Mouse (Mus musculus): Measurements from ENCODE around the gene Arl3. TPM values are rescaled to one million over a fixed set of nuclear protein-coding genes. Genes with fewer than 3 reads are reported as not detected.

The Arl3 gene
- polyA plus RNA-seq, 1 experiment from 2014 or later, result 192 TPM

DNA sequence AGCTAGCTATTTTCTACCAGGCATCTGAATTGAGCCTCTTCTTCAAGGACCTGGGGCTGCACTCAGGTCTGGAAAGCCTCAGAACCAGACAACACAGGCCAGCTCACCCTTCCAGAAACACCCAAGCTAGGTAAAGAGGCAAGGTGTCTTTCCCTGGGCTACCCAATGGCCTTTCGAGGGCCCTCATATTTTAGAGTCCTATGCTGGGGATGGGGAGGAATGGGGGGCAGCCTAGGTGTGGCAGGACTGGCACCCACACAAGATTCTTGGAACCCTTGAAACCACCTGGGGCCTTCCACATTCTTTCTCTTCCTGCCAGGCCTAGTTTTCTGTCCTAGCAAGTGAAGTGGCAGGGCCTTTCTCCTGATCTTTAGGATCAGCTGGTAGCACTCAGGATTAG lies 83.5 kb downstream of the Arl3 start:
- peaks cover 42% of the 10 kb centered on the region for H3K36me3 ChIP-seq
- no peak overlapping the region for H3K4me2 ChIP-seq
- ATAC-seq (ENCODE audit: insufficient number of reproducible peaks, insufficient read depth, low FRiP score, low TSS enrichment, low read depth), result no peak
- no peaks in the 10 kb centered on the region for H3K27me3 ChIP-seq
- H3K9me3 ChIP-seq, result no peaks in the 10 kb centered on the region
- WGBS, result 93% methylated on average over 1 of the region's 1 CpGs
- H3K4me1 ChIP-seq, result peaks cover 32% of the 10 kb centered on the region
- H3K27ac ChIP-seq, result no peak overlapping the region
- H3K9ac ChIP-seq, result no peak overlapping the region
- no peak overlapping the region for H3K4me3 ChIP-seq

DNA sequence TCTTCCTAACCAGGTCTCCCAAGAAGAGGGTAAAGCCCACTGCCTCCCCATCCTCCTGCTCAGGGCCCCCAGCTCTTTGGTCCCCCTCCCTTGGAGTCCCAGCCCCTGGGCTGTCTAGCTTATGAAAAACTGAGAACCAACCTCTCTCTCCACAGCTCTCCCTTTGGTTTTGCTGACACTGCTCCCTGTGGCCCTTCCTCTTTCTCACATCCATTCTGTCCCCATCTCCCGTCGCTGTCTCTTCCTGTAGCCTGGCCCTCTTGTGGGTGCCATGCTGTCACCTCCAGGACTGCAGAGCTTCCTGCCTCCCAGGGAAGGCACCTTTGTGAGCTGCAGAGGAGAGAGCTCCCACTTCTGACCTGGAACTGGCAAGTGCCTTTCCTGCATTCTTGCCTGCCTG lies 86.3 kb downstream of the Arl3 start:
- Histone ChIP-seq H3K27me3 (no peaks in the 10 kb centered on the region), H3K27ac (no peak overlapping the region), H3K4me1 (peaks cover 58% of the 10 kb centered on the region), H3K9me3 (no peaks in the 10 kb centered on the region), H3K36me3 (peaks cover 53% of the 10 kb centered on the region), H3K9ac (no peak overlapping the region; the same call in 1 of the 2 replicates), H3K4me2 (no peak overlapping the region), H3K4me3 (no peak overlapping the region)
- ATAC-seq (ENCODE audit: insufficient number of reproducible peaks, insufficient read depth, low FRiP score, low TSS enrichment, low read depth), result no peak
- 52% methylated on average over 2 of the region's 2 CpGs for WGBS

DNA sequence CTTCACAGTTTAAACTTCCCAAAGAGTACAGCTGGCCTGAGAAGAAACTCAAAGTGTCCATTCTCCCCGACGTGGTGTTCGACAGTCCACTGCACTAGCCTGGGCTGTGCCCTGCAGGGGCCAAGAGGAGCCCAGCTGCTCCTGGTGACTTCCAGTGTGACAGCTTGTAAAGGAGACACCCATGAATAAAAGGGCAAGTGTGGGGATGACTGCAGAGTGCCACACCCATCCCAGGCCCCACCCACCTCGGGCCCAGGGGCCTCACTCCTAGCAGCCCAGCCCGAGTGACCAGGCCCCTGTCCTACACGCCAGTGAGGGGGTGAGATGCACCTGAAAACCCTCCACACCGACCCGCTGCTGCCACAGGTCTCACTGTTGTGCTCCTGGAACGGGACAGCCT lies 87.2 kb downstream of the Arl3 start:
- 68% methylated on average over 9 of the region's 9 CpGs for WGBS
- peaks cover 54% of the 10 kb centered on the region for H3K36me3 ChIP-seq
- no peaks in the 10 kb centered on the region for H3K9me3 ChIP-seq
- 0 out of 2 replicates have a peak overlapping the region, but pooled peaks have one; percentile 48 for H3K27ac ChIP-seq
- H3K27me3 ChIP-seq, result no peaks in the 10 kb centered on the region
- no peak overlapping the region for H3K4me2 ChIP-seq
- H3K9ac ChIP-seq, result no peak overlapping the region
- no peak for ATAC-seq (ENCODE audit: insufficient number of reproducible peaks, insufficient read depth, low FRiP score, low TSS enrichment, low read depth)
- peaks cover 67% of the 10 kb centered on the region for H3K4me1 ChIP-seq
- H3K4me3 ChIP-seq, result no peak overlapping the region

DNA sequence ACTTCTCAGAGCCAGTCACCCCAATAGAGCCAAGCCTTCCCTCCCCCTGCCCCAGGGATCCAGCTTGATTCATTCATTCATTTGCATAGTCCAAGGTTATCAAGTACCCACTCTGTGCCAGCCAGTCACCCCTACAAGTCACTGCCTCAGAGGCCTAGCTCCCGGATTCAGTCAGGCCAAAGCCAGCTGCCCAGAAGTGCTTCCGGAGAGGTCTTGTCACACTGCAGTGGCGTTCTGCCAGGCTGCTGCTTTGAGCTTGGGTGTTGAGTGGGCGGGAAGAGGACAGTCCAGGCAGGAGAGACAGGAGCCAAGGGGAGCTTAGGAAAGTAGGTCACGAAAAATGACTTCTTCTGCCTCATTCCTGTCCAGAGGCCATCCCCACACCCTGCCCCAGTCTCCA lies 88.5 kb downstream of the Arl3 start:
- whole genome bisulfite sequencing, result 80% methylated on average over 5 of the region's 5 CpGs
- H3K4me1 ChIP-seq, result peaks cover 72% of the 10 kb centered on the region
- H3K27me3 ChIP-seq, result no peaks in the 10 kb centered on the region
- H3K36me3 ChIP-seq, result peaks cover 66% of the 10 kb centered on the region
- peak overlapping the region; percentile 60; the same call in 1 of the 2 replicates for H3K27ac ChIP-seq
- no peak overlapping the region for H3K4me3 ChIP-seq
- H3K9ac ChIP-seq, result peak overlapping the region; percentile 36; the same call in 1 of the 2 replicates
- ATAC-seq (ENCODE audit: insufficient number of reproducible peaks, insufficient read depth, low FRiP score, low TSS enrichment, low read depth), result no peak
- no peaks in the 10 kb centered on the region for H3K9me3 ChIP-seq
- no peak overlapping the region for H3K4me2 ChIP-seq

DNA sequence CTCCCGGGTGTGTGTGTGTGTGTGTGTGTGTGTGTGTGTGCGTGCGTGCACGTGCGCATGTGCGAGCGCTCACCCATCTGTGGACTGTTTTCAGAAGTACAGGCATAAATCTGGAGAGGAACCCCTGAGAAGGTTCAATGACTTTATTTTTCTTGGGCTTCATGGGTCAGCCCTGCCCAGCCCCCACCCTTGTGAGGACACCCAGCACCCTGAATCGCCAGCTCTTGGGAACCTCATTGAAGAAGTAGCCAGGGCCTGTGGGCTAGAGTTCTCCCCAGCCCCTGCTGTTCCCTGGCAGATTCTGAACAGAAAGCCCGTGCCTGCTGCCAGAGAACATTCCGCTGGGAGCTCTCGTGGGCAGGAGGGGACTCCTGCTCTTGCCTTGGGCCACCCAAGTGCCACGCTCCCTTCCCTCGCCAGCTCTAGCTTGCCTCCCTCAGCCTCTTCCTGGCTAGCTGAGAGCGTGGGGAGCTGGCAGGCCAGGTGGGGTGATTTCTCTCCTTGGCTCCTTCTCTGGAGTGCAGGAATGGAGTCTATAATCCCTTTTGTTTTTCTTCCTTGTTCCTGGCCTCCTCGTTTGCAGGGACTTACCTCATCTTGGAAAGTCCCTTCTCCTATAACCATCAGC lies 89.2 kb downstream of the Arl3 start:
- peaks cover 70% of the 10 kb centered on the region for H3K36me3 ChIP-seq
- H3K9ac ChIP-seq, result peak overlapping the region; percentile 36; the same call in 1 of the 2 replicates
- no peak overlapping the region for H3K4me3 ChIP-seq
- no peaks in the 10 kb centered on the region for H3K9me3 ChIP-seq
- no peak for ATAC-seq (ENCODE audit: insufficient number of reproducible peaks, insufficient read depth, low FRiP score, low TSS enrichment, low read depth)
- peaks cover 76% of the 10 kb centered on the region for H3K4me1 ChIP-seq
- no peaks in the 10 kb centered on the region for H3K27me3 ChIP-seq
- peak overlapping the region; percentile 60 for H3K27ac ChIP-seq
- WGBS, result 73% methylated on average over 15 of the region's 15 CpGs
- H3K4me2 ChIP-seq, result no peak overlapping the region

DNA sequence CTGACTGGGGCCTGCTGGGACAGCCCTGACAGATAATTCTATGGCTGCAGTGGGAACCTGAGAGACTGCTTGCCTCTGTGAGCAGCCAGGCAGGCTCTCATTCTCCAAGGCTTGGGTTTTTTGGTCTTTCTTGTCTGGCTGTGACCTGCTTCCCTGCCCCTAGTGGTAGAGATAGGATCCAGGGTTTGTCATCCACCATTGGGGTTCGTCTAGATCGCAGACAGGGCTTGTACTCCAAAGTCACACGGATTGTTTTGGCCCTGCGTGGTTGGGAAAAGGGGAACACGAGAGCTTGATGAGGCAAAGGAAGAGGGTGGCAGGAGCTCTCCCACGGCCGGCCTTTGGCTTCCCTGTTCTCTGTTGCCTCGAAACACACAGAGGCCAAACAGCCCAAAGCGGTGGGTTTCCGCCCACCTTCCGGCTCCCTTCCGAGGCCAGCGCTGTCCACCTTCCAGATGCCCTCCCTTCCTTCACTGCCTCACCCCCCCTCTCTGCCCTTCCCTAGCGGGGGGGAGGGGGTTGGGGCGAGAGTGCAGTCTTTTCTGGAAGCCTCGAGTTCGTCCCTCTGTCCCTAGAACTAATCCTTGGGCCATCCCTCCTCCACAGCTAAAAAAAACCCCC lies 90.0 kb downstream of the Arl3 start:
- H3K4me1 ChIP-seq, result peaks cover 81% of the 10 kb centered on the region
- no peak overlapping the region for H3K9ac ChIP-seq
- H3K27me3 ChIP-seq, result no peaks in the 10 kb centered on the region
- H3K4me3 ChIP-seq, result no peak overlapping the region
- ATAC-seq (ENCODE audit: insufficient number of reproducible peaks, insufficient read depth, low FRiP score, low TSS enrichment, low read depth), result no peak
- no peak overlapping the region for H3K4me2 ChIP-seq
- peak overlapping the region; percentile 35; the same call in 1 of the 2 replicates for H3K27ac ChIP-seq
- H3K9me3 ChIP-seq, result no peaks in the 10 kb centered on the region
- peaks cover 74% of the 10 kb centered on the region for H3K36me3 ChIP-seq
- WGBS, result 34% methylated on average over 17 of the region's 17 CpGs

DNA sequence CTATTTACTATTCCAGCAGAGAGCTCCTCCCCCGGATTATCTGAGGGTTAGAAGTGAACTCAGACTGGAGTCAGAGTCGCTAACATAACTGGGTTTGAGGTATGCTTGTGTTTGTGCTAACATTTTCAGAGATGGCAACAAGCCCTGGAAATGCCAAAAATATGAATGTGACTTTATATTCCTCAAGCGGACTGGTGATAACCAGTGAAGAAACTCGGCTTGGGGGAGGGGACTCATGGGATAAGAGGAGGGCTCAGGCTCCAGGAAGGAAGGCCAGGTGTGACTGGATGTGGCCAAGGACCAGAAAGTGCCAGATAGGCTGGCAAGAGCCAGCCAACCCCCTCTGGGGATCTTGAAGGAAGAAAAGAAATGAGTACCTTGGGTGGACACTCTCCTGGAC lies 91.2 kb downstream of the Arl3 start:
- WGBS, result 30% methylated on average over 4 of the region's 4 CpGs
- H3K4me3 ChIP-seq, result no peak overlapping the region
- no peaks in the 10 kb centered on the region for H3K9me3 ChIP-seq
- peak overlapping the region; percentile 82 for H3K27ac ChIP-seq
- H3K36me3 ChIP-seq, result peaks cover 73% of the 10 kb centered on the region
- no peaks in the 10 kb centered on the region for H3K27me3 ChIP-seq
- no peak for ATAC-seq (ENCODE audit: insufficient number of reproducible peaks, insufficient read depth, low FRiP score, low TSS enrichment, low read depth)
- H3K4me2 ChIP-seq, result no peak overlapping the region
- peaks cover 87% of the 10 kb centered on the region for H3K4me1 ChIP-seq
- no peak overlapping the region for H3K9ac ChIP-seq

DNA sequence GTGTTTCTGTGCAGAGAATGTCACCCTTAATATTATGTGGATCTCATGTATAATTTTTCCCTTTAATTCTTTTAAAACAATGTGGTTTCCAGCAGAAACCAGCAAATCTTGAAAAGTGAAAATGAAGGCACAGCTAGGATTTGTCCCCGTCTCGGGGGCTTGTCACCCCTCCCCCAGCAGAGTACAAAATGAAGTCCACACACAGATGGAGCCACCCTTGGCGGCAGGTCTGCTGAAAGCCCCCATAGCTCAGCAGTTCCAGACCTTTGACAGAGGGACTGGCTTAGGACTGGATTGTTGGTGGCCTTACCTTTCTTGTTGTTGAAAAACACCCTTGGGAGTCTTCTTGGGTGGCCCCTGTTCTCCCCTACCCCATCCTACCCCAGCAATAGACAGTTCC lies 91.6 kb downstream of the Arl3 start:
- peaks cover 69% of the 10 kb centered on the region for H3K36me3 ChIP-seq
- H3K27ac ChIP-seq, result peak overlapping the region; percentile 82
- no peak overlapping the region for H3K4me3 ChIP-seq
- H3K4me1 ChIP-seq, result peaks cover 86% of the 10 kb centered on the region
- H3K27me3 ChIP-seq, result no peaks in the 10 kb centered on the region
- WGBS, result 20% methylated on average over 3 of the region's 3 CpGs
- no peaks in the 10 kb centered on the region for H3K9me3 ChIP-seq
- no peak overlapping the region for H3K9ac ChIP-seq
- no peak for ATAC-seq (ENCODE audit: insufficient number of reproducible peaks, insufficient read depth, low FRiP score, low TSS enrichment, low read depth)
- H3K4me2 ChIP-seq, result no peak overlapping the region

Other genes starting within 250 kb of the Arl3 start
- gene Psd, start 246.0 kb downstream of the Arl3 start, polyA plus RNA-seq (2015; fragmentation: Nextera tagmentation; extraction: Ambion mirVana), result 5.0 and 6.0 TPM in 2 replicates
- gene Fbxl15, start 245.0 kb downstream of the Arl3 start, polyA plus RNA-seq (2015; fragmentation: Nextera tagmentation; extraction: Ambion mirVana), result 15.1 and 16.5 TPM in 2 replicates
- gene Cuedc2, start 234.5 kb downstream of the Arl3 start, polyA plus RNA-seq (2015; fragmentation: Nextera tagmentation; extraction: Ambion mirVana), result 177 and 188 TPM in 2 replicates
- 3.3 and 4.3 TPM in 2 replicates for gene Mfsd13a, start 232.1 kb downstream of the Arl3 start, polyA plus RNA-seq (2015; fragmentation: Nextera tagmentation; extraction: Ambion mirVana)
- 1.5 and 2.3 TPM in 2 replicates for gene 2310034G01Rik, start 222.9 kb downstream of the Arl3 start, polyA plus RNA-seq (2015; fragmentation: Nextera tagmentation; extraction: Ambion mirVana)
- gene Actr1a, start 177.4 kb downstream of the Arl3 start, polyA plus RNA-seq (2015; fragmentation: Nextera tagmentation; extraction: Ambion mirVana), result 139 and 160 TPM in 2 replicates
- gene Sufu, start 176.3 kb downstream of the Arl3 start, polyA plus RNA-seq (2015; fragmentation: Nextera tagmentation; extraction: Ambion mirVana), result 38.5 and 39.3 TPM in 2 replicates
- 16.7 and 17.6 TPM in 2 replicates for gene Trim8, start 71.5 kb downstream of the Arl3 start, polyA plus RNA-seq (2015; fragmentation: Nextera tagmentation; extraction: Ambion mirVana)
- gene Sfxn2, start 167 bp upstream of the Arl3 start, polyA plus RNA-seq (2015; fragmentation: Nextera tagmentation; extraction: Ambion mirVana), result 24.9 and 25.2 TPM in 2 replicates
- gene Wbp1l, start 25.9 kb upstream of the Arl3 start, polyA plus RNA-seq (2015; fragmentation: Nextera tagmentation; extraction: Ambion mirVana), result 41.9 and 42.5 TPM in 2 replicates
- gene Cyp17a1, start 100.0 kb upstream of the Arl3 start, polyA plus RNA-seq (2015; fragmentation: Nextera tagmentation; extraction: Ambion mirVana), result not detected in 2 replicates
- 14.6 and 17.4 TPM in 2 replicates for gene Borcs7, start 116.7 kb upstream of the Arl3 start, polyA plus RNA-seq (2015; fragmentation: Nextera tagmentation; extraction: Ambion mirVana)
- 36.6 and 43.3 TPM in 2 replicates for gene As3mt, start 134.3 kb upstream of the Arl3 start, polyA plus RNA-seq (2015; fragmentation: Nextera tagmentation; extraction: Ambion mirVana)
- 3.4 and 4.6 TPM in 2 replicates for gene Cnnm2, start 188.4 kb upstream of the Arl3 start, polyA plus RNA-seq (2015; fragmentation: Nextera tagmentation; extraction: Ambion mirVana)